Mouse (Mus musculus) spleen, adult 2 months (tissue): ENCODE measurements around the gene Arhgap9. TPM values are rescaled to one million over a fixed set of nuclear protein-coding genes. Genes with fewer than 3 reads are reported as not detected.

Experiments
- DNase-seq, 2 experiments: peaks; one replicate each; pipeline versions ENCODE4 v3.0.0 to v3.0.0-alpha.2; 2012 to 2021; ENCODE audit warnings: low spot score in 2 of 2, low read depth in 1 of 2
- H3K27ac ChIP-seq: fragments of 200-500 bp; 2 replicates; pipeline ENCODE4 v1.5.1; 2012; ENCODE audit warnings: low read length, inconsistent platforms; ENCODE audit not compliant: insufficient read depth
- H3K27me3 ChIP-seq: fragments of 200-500 bp; 2 replicates; pipeline ENCODE4 v1.6.1; 2012; ENCODE audit warnings: mild to moderate bottlenecking, moderate library complexity, low read length, inconsistent platforms; ENCODE audit not compliant: control insufficient read depth, insufficient read depth
- H3K36me3 ChIP-seq: fragments of 200-500 bp; 2 replicates; pipeline ENCODE4 v1.6.1; 2012; ENCODE audit warnings: mild to moderate bottlenecking, low read length, inconsistent platforms; ENCODE audit not compliant: control insufficient read depth, insufficient read depth
- H3K4me1 ChIP-seq: fragments of 200-500 bp; 2 replicates; pipeline ENCODE4 v1.6.1; 2011; ENCODE audit warnings: inconsistent platforms; ENCODE audit not compliant: control insufficient read depth, insufficient read depth, insufficient read length
- H3K4me3 ChIP-seq: fragments of 200-500 bp; 2 replicates; pipeline ENCODE4 v1.5.1; 2011; ENCODE audit warnings: mild to moderate bottlenecking, inconsistent platforms; ENCODE audit not compliant: insufficient read depth, insufficient read length; ENCODE audit errors: extremely low read depth
- CTCF ChIP-seq: fragments of 200-500 bp; IDR thresholded peaks from 2 replicates; pipeline ENCODE4 v1.5.1; 2011; ENCODE audit warnings: mild to moderate bottlenecking, inconsistent platforms; ENCODE audit not compliant: insufficient read depth, insufficient read length, insufficient replicate concordance; ENCODE audit errors: extremely low read depth
- POLR2A ChIP-seq: fragments of 200-500 bp; IDR thresholded peaks from 2 replicates; pipeline ENCODE4 v1.6.1; 2011; ENCODE audit warnings: low read depth, low read length, inconsistent platforms
- WGBS: fragments of 180-500 bp; shearing (Covaris S2); methylation state at CpG from one replicate; pipeline ENCODE4 v1.1.7; 2018; 5-methylcytosine and 5-hydroxymethylcytosine counted together
- polyA plus RNA-seq: library from polyadenylated mRNA; depleted of rRNA; stranded (reverse); fragments of >200 nt; gene quantifications from 2 replicates; pipeline ENCODE4 v1.2.3, GENCODE M21; 2012; rRNA removed

Gene Arhgap9
- polyA plus RNA-seq, 1 experiment: 72.7 TPM

DNA sequence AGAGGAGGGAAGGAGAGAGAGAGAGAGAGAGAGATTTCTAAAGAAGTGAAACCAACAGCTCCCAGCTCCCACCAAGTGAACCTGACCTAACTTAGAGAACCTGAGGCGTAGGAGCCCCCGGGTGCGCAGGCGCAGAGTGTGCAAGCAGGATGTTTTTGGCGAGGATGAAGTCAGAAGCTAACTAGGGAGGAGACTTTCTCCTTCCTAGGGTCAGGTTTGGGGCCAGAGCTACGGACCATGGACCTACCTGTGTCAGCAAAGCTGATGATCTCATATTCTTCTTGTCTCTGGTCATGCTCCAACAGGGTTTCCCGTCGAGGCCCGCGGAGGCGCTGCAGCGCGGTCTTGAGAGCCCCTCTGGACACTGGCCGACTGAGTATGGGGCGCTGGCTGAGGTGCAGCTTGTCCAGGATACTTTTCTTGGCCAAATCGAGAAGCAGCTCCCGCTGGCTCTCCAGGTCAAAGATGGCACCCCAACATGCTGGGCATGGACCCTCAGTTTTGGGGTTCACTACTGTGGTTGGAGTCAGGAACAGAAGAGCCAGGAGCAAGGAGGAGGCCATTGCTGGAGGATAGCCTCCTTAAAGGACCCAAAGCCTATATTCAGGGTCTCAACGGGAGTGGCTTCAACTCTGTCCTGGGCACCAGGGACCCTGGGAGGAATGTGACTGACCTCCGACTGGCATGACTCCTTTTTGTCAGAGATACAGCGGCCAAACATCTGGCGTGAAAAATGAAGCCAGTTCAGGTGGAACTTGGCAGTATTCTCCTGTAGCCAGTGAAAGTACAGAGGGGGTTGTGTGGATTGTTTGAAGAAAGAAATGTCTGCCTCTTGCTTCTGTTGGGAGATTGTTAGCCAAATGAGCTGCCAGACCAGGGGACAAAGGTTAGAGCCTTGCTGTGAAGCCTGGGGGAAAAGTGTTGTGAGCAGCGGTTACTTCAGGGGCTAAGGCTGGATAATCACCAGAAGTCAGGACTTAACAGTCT lies 48.4 kb downstream of the Arhgap9 start, which contains the start of gene Inhbc:
Gene Inhbc (minus strand): TSS at position 598 of the 987 bp plus-strand sequence.
- Histone ChIP-seq H3K36me3 (no peaks in the 10 kb centered on the region), H3K27ac (no peak within 1 kb of the TSS), H3K27me3 (no peaks in the 10 kb centered on the region), H3K4me3 (no peak within 1 kb of the TSS), H3K4me1 (no peaks in the 10 kb centered on the region)
- DNase-seq: no peak
- TF ChIP-seq POLR2A (no peak), CTCF (no peak)
- WGBS: 90% methylated on average over 22 of the region's 22 CpGs

DNA sequence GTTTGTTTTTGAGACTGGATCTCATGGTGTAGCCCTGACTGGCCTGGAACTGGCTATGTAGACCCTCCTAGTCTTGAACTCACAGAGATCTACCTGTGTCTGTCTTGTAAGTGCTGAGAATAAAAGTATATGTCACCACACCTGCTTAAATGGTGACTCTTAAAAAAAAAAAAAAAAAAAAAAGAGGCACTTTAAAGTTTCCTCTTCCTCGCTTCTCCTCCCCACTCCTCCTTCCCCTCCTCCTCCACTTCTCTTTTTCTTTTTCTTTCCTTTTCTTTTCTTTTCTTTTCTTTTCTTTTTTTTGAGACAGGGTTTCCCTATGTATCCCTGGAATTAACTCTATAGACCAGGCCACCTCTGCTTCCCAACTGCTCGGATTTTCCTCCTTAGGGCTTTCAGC lies 49.3 kb downstream of the Arhgap9 start:
- Histone ChIP-seq H3K27ac (no peak overlapping the region), H3K4me1 (no peaks in the 10 kb centered on the region), H3K36me3 (no peaks in the 10 kb centered on the region), H3K27me3 (no peaks in the 10 kb centered on the region), H3K4me3 (no peak overlapping the region)
- TF ChIP-seq POLR2A (no peak), CTCF (no peak)
- no peak for DNase-seq
- WGBS: 54% methylated on average over 2 of the region's 2 CpGs

DNA sequence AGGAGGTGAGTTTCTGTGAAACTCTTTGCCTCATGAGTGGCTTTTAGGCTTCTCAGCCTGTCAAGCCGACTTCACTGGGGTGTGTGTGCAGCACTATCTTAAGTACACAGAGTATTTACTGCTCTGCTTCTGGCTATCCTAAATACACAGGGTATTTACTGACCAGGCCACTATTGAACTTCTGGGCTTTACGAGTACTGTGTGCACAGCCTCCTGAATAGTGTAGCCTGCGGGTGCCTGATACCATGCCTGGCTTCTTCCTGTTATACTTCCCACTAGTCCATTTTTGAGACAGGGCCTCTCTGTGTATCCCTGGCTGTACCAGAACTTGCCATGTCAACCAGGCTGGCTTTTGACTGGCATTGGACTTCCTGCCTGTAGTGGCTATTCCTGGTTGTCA lies 55.9 kb downstream of the Arhgap9 start:
- H3K27ac ChIP-seq: no peak overlapping the region
- H3K27me3 ChIP-seq: no peaks in the 10 kb centered on the region
- no peak overlapping the region for H3K4me3 ChIP-seq
- TF ChIP-seq CTCF (no peak), POLR2A (no peak)
- no peaks in the 10 kb centered on the region for H3K36me3 ChIP-seq
- 85% methylated on average over 3 of the region's 3 CpGs for WGBS
- DNase-seq: no peak
- H3K4me1 ChIP-seq: peaks cover 2% of the 10 kb centered on the region; the same call in 1 of the 2 replicates

Other genes starting within 250 kb of the Arhgap9 start
- gene Agap2, start 246.7 kb upstream of the Arhgap9 start, polyA plus RNA-seq: 45.6 and 60.9 TPM in 2 replicates
- 48.7 and 57.4 TPM in 2 replicates for gene Os9, start 200.8 kb upstream of the Arhgap9 start, polyA plus RNA-seq
- 284 and 346 TPM in 2 replicates for gene B4galnt1, start 156.7 kb upstream of the Arhgap9 start, polyA plus RNA-seq
- 0.94 and 1.1 TPM in 2 replicates for gene Slc26a10, start 141.3 kb upstream of the Arhgap9 start, polyA plus RNA-seq
- 8.5 and 9.2 TPM in 2 replicates for gene Arhgef25, start 131.9 kb upstream of the Arhgap9 start, polyA plus RNA-seq
- 67.9 and 83.7 TPM in 2 replicates for gene Dtx3, start 126.2 kb upstream of the Arhgap9 start, polyA plus RNA-seq
- 22.2 and 24.3 TPM in 2 replicates for gene Pip4k2c, start 110.4 kb upstream of the Arhgap9 start, polyA plus RNA-seq
- gene Kif5a, start 58.6 kb upstream of the Arhgap9 start, polyA plus RNA-seq: 0.41 and 0.72 TPM in 2 replicates
- gene Dctn2, start 55.6 kb upstream of the Arhgap9 start, polyA plus RNA-seq: 94.8 and 101 TPM in 2 replicates
- gene Mbd6, start 32.9 kb upstream of the Arhgap9 start, polyA plus RNA-seq: 55.8 and 68.0 TPM in 2 replicates
- gene Mars, start 10.2 kb upstream of the Arhgap9 start, polyA plus RNA-seq: 33.2 and 40.2 TPM in 2 replicates
- gene Gli1, start 20.0 kb downstream of the Arhgap9 start, polyA plus RNA-seq: 0.42 and 0.74 TPM in 2 replicates
- gene Inhbe, start 32.4 kb downstream of the Arhgap9 start, polyA plus RNA-seq: not detected in 2 replicates
- not detected in 2 replicates for gene Inhbc, start 48.5 kb downstream of the Arhgap9 start, polyA plus RNA-seq
- gene R3hdm2, start 58.4 kb downstream of the Arhgap9 start, polyA plus RNA-seq: 67.2 and 67.6 TPM in 2 replicates
- 2.0 and 2.2 TPM in 2 replicates for gene Stac3, start 179.7 kb downstream of the Arhgap9 start, polyA plus RNA-seq
- 6.9 and 12.2 TPM in 2 replicates for gene Ndufa4l2, start 193.0 kb downstream of the Arhgap9 start, polyA plus RNA-seq
- 99.9 and 133 TPM in 2 replicates for gene Shmt2, start 200.5 kb downstream of the Arhgap9 start, polyA plus RNA-seq
- gene Nxph4, start 212.6 kb downstream of the Arhgap9 start, polyA plus RNA-seq: not detected in 2 replicates